ENCODE assay signal across 19 mouse cellular contexts in genomic region chr13:58523761-58524117, GRCm38 (mm10).
DNase-seq lines count a peak whose midpoint lies in the region; ATAC-seq and TF ChIP-seq lines count a peak whose summit lies in the region.
"Had no signal": no experiment of that assay in that cellular context is flagged by ENCODE, and none has a peak within 500 bp of the region (broad histone marks: within the 10 kb centered on the region; RNA-seq: fewer than 3 reads in every experiment).

No protein-coding gene starts in this region.

- H3K4me3 ChIP-seq in erythroblast, embryonic 14.5 days (replicated peaks) = peak overlapping the region; percentile 62
- H3K4me3 ChIP-seq in intestine, embryonic 15.5 days (replicated peaks) = no peak overlapping the region
- no peak overlapping the region for H3K4me3 ChIP-seq in intestine, embryonic 16.5 days (ENCODE audit: low read length)
- peak overlapping the region; percentile 32 for H3K4me3 ChIP-seq in liver, embryonic 11.5 days (ENCODE audit: low read depth, low read length)
- no peak overlapping the region for H3K4me3 ChIP-seq in myocyte

- no peak for ATAC-seq in erythroblast, adult 5-6 weeks (replicated peaks; ENCODE audit: low FRiP score, poor library complexity, severe bottlenecking)
- 0 out of 2 replicates have a peak, but pooled peaks have one; percentile 28 for ATAC-seq in intestine, embryonic 15.5 days
- ATAC-seq in intestine, embryonic 16.5 days = no peak
- peak; percentile 66 for ATAC-seq in liver, embryonic 11.5 days (replicated peaks; ENCODE audit: low FRiP score)
- ATAC-seq: midbrain, embryonic 16.5 days; Patski had no signal

- no peak overlapping the region for H3K9ac ChIP-seq in intestine, embryonic 15.5 days
- no peak overlapping the region for H3K9ac ChIP-seq in intestine, embryonic 16.5 days (ENCODE audit: low read depth, low read length)
- peak overlapping the region; percentile 61 for H3K9ac ChIP-seq in liver, embryonic 11.5 days (ENCODE audit: low read depth, low read length)

- H3K79me2 ChIP-seq in myocyte (ENCODE audit: control insufficient read depth, insufficient read depth) = no peaks in the 10 kb centered on the region

- H3K36me3 ChIP-seq in erythroblast, embryonic 14.5 days (ENCODE audit: control insufficient read depth) = no peaks in the 10 kb centered on the region
- H3K36me3 ChIP-seq in intestine, embryonic 15.5 days = no peaks in the 10 kb centered on the region
- H3K36me3 ChIP-seq in intestine, embryonic 16.5 days (ENCODE audit: control insufficient read depth, insufficient read depth, low read length) = no peaks in the 10 kb centered on the region
- H3K36me3 ChIP-seq in liver, embryonic 11.5 days (ENCODE audit: control insufficient read depth, insufficient read depth, low read length) = no peaks in the 10 kb centered on the region
- H3K36me3 ChIP-seq in myocyte (ENCODE audit: control insufficient read depth, insufficient read depth) = no peaks in the 10 kb centered on the region

- DNase-seq in liver, embryonic 11.5 days (ENCODE audit: low spot score) = no peak
- DNase-seq in layer of hippocampus, postnatal 10 days (ENCODE audit: low spot score in 2 of 2) = no peak
- no peak for DNase-seq in ovary, postnatal 14 days (ENCODE audit: low spot score)
- DNase-seq: adrenal gland, postnatal 36 days; cerebellum, adult 9-10 months; gastrocnemius, postnatal 10 days; heart, postnatal 10 days; kidney, postnatal 10 days; lung, postnatal 4 days; right cerebral cortex, postnatal 14 days had no signal

- peak overlapping the region; percentile 48; the same call in 1 of the 2 replicates for H3K4me2 ChIP-seq in intestine, embryonic 15.5 days (replicated peaks)
- H3K4me2 ChIP-seq in intestine, embryonic 16.5 days (ENCODE audit: low read depth, low read length) = no peak overlapping the region; the same call in 1 of the 2 replicates
- peak overlapping the region; percentile 70 for H3K4me2 ChIP-seq in liver, embryonic 11.5 days
- peak overlapping the region; percentile 52 for H3K4me2 ChIP-seq in myocyte (ENCODE audit: low read depth)

- peaks cover 2% of the 10 kb centered on the region; the same call in 1 of the 2 replicates for H3K27me3 ChIP-seq in erythroblast, embryonic 14.5 days (ENCODE audit: control insufficient read depth)
- H3K27me3 ChIP-seq in intestine, embryonic 15.5 days (replicated peaks) = 0 out of 2 replicates have a peak, but pooled peaks cover 6% of the 10 kb centered on the region
- no peaks in the 10 kb centered on the region; the same call in 1 of the 2 replicates for H3K27me3 ChIP-seq in intestine, embryonic 16.5 days (replicated peaks; ENCODE audit: control insufficient read depth, insufficient read depth, low read length)
- peaks cover 3% of the 10 kb centered on the region; the same call in 1 of the 2 replicates for H3K27me3 ChIP-seq in liver, embryonic 11.5 days (replicated peaks; ENCODE audit: control insufficient read depth, insufficient read depth, low read length)
- H3K27me3 ChIP-seq in myocyte (ENCODE audit: control insufficient read depth, insufficient read depth, insufficient read length) = no peaks in the 10 kb centered on the region
- H3K27me3 ChIP-seq: CH12.LX, Patski had no signal

- no peak for TF ChIP-seq POLR2A in myocyte (IDR thresholded peaks at IDR 0.05; ENCODE audit: insufficient read length, low read depth)

- WGBS in intestine, embryonic 15.5 days = 50% methylated on average over 7 of the region's 7 CpGs
- WGBS in intestine, embryonic 16.5 days = 54% methylated on average over 7 of the region's 7 CpGs
- WGBS in liver, embryonic 11.5 days = 17% methylated on average over 7 of the region's 7 CpGs

- no peak overlapping the region for H3K27ac ChIP-seq in intestine, embryonic 15.5 days
- no peak overlapping the region for H3K27ac ChIP-seq in intestine, embryonic 16.5 days (ENCODE audit: low read length)
- H3K27ac ChIP-seq in liver, embryonic 11.5 days (ENCODE audit: low read depth, low read length) = peak overlapping the region; percentile 86
- H3K27ac ChIP-seq: hindbrain, postnatal 0 days had no signal

- no peaks in the 10 kb centered on the region for H3K9me3 ChIP-seq in erythroblast, embryonic 14.5 days (ENCODE audit: control insufficient read depth, low read length)
- no peaks in the 10 kb centered on the region for H3K9me3 ChIP-seq in intestine, embryonic 15.5 days
- no peaks in the 10 kb centered on the region for H3K9me3 ChIP-seq in intestine, embryonic 16.5 days (ENCODE audit: control insufficient read depth, low read length)
- no peaks in the 10 kb centered on the region for H3K9me3 ChIP-seq in liver, embryonic 11.5 days (ENCODE audit: control insufficient read depth, low read length)

- H3ac ChIP-seq in myocyte (ENCODE audit: control insufficient read depth, insufficient read length) = no peak overlapping the region

- peaks cover 66% of the 10 kb centered on the region for H3K4me1 ChIP-seq in erythroblast, embryonic 14.5 days (ENCODE audit: control insufficient read depth)
- peaks cover 8% of the 10 kb centered on the region for H3K4me1 ChIP-seq in intestine, embryonic 15.5 days (replicated peaks)
- peaks cover 4% of the 10 kb centered on the region; the same call in 1 of the 2 replicates for H3K4me1 ChIP-seq in intestine, embryonic 16.5 days (ENCODE audit: control insufficient read depth, insufficient read depth, low read length)
- H3K4me1 ChIP-seq in liver, embryonic 11.5 days (replicated peaks; ENCODE audit: control insufficient read depth, insufficient read depth, low read length) = peaks cover 27% of the 10 kb centered on the region

TF ChIP-seq in myocyte, 11 proteins besides CTCF, POLR2A, EP300 and RAD21:
- TF ChIP-seq MYOG (IDR thresholded peaks at IDR 0.05; ENCODE audit: control insufficient read depth in 1 of 3, insufficient read depth in 1 of 3, insufficient read length in 2 of 3, low read depth in 2 of 3) = no peak
- no peak for TF ChIP-seq TCF3 (IDR thresholded peaks at IDR 0.05; ENCODE audit: insufficient read length, low read depth)
- TF ChIP-seq SRF (IDR thresholded peaks at IDR 0.05; ENCODE audit: control insufficient read depth, insufficient read length, low read depth) = no peak
- no peak for TF ChIP-seq USF1 (IDR thresholded peaks at IDR 0.05; ENCODE audit: low read depth)
- no peak for TF ChIP-seq E2F4 (IDR thresholded peaks at IDR 0.05; ENCODE audit: insufficient read depth)
- no peak for TF ChIP-seq POLR2AphosphoS2 (IDR thresholded peaks at IDR 0.05; ENCODE audit: insufficient read length, low read depth)
- no peak for TF ChIP-seq CEBPB (IDR thresholded peaks at IDR 0.05; ENCODE audit: insufficient read depth, poor library complexity, severe bottlenecking)

Comparison
In these comparisons a context has a peak if more than half of its experiments do, and no peak if none do; other contexts are left out.
1. ATAC-seq: peak in intestine, embryonic 15.5 days (single experiment) and liver, embryonic 11.5 days (single experiment); none in erythroblast, adult 5-6 weeks (single experiment) and intestine, embryonic 16.5 days (single experiment).
2. H3K4me3 ChIP-seq: peak in erythroblast, embryonic 14.5 days (single experiment) and liver, embryonic 11.5 days (single experiment); none in intestine, embryonic 15.5 days (single experiment), intestine, embryonic 16.5 days (single experiment) and myocyte (single experiment).